Mouse (Mus musculus) neural tube, embryonic 12.5 days (tissue): ENCODE results near the gene Spag16. TPM values are rescaled to one million over a fixed set of nuclear protein-coding genes. Genes with fewer than 3 reads are reported as not detected.

Source experiments
- ATAC-seq: fragments of 200-750 bp; cut with Nextera tagmentation; 2 replicates; pipeline ENCODE4 v1.8.0; 2017; ENCODE audit warnings: low read depth, mild to moderate bottlenecking, moderate TSS enrichment, moderate library complexity; ENCODE audit not compliant: low FRiP score
- H3K27ac ChIP-seq: fragments of 300-500 bp; sonication (generic); 2 replicates; pipeline ENCODE4 v1.5.1; 2016
- H3K27me3 ChIP-seq: fragments of 300-500 bp; sonication (generic); replicated peaks from 2 replicates; pipeline ENCODE4 v1.6.1; 2016; ENCODE audit warnings: mild to moderate bottlenecking
- H3K36me3 ChIP-seq: fragments of 300-500 bp; sonication (generic); 2 replicates; pipeline ENCODE4 v1.6.1; 2016; ENCODE audit warnings: mild to moderate bottlenecking
- H3K4me1 ChIP-seq: fragments of 300-500 bp; sonication (generic); 2 replicates; pipeline ENCODE4 v1.6.1; 2016
- H3K4me2 ChIP-seq: fragments of 300-500 bp; sonication (generic); replicated peaks from 2 replicates; pipeline ENCODE4 v1.6.1; 2016; ENCODE audit warnings: mild to moderate bottlenecking
- H3K4me3 ChIP-seq: fragments of 300-500 bp; sonication (generic); 2 replicates; pipeline ENCODE4 v1.5.1; 2016
- H3K9ac ChIP-seq: fragments of 300-500 bp; sonication (generic); 2 replicates; pipeline ENCODE4 v1.6.1; 2016; ENCODE audit warnings: mild to moderate bottlenecking
- H3K9me3 ChIP-seq: fragments of 300-500 bp; sonication (generic); 2 replicates; pipeline ENCODE4 v1.6.1; 2016; ENCODE audit warnings: mild to moderate bottlenecking
- WGBS: fragments of 180-500 bp; shearing (Covaris S2); methylation state at CpG from one replicate; pipeline ENCODE4 v1.1.7; 2016; 5-methylcytosine and 5-hydroxymethylcytosine counted together
- polyA plus RNA-seq: library from polyadenylated mRNA; unstranded; fragments of >200 nt; fragmentation: Nextera tagmentation; extraction: Ambion mirVana; gene quantifications from 2 replicates; pipeline ENCODE4 v1.2.1, GENCODE M21; 2016

Spag16 gene
- polyA plus RNA-seq, 1 experiment from 2014 or later, result 1.8 TPM

- Histone ChIP-seq H3K27ac (no peak overlapping the region), H3K4me1 (no peaks in the 10 kb centered on the region), H3K9ac (no peak overlapping the region), H3K27me3 (no peaks in the 10 kb centered on the region), H3K9me3 (no peaks in the 10 kb centered on the region), H3K4me3 (no peak overlapping the region), H3K4me2 (no peak overlapping the region), H3K36me3 (no peaks in the 10 kb centered on the region)
- 22% methylated on average over 5 of the region's 5 CpGs for WGBS
- ATAC-seq, result no peak
Observed at GRCm38 (mm10) chr1:70624803-70625460, 798.2 kb downstream of the Spag16 start.

- H3K9ac ChIP-seq, result no peak overlapping the region
- ATAC-seq, result no peak
- no peak overlapping the region for H3K27ac ChIP-seq
- H3K36me3 ChIP-seq, result no peaks in the 10 kb centered on the region
- WGBS, result 94% methylated on average over 4 of the region's 4 CpGs
- H3K9me3 ChIP-seq, result no peaks in the 10 kb centered on the region
- no peak overlapping the region for H3K4me2 ChIP-seq
- no peaks in the 10 kb centered on the region for H3K27me3 ChIP-seq
- H3K4me3 ChIP-seq, result no peak overlapping the region
- H3K4me1 ChIP-seq, result no peaks in the 10 kb centered on the region
Observed at GRCm38 (mm10) chr1:70652719-70653118, 825.9 kb downstream of the Spag16 start.

- no peaks in the 10 kb centered on the region for H3K36me3 ChIP-seq
- no peak overlapping the region for H3K27ac ChIP-seq
- WGBS, result 89% methylated on average over 2 of the region's 2 CpGs
- no peaks in the 10 kb centered on the region for H3K4me1 ChIP-seq
- no peak for ATAC-seq
- no peak overlapping the region for H3K4me3 ChIP-seq
- H3K4me2 ChIP-seq, result no peak overlapping the region
- no peaks in the 10 kb centered on the region for H3K9me3 ChIP-seq
- H3K27me3 ChIP-seq, result no peaks in the 10 kb centered on the region
- no peak overlapping the region for H3K9ac ChIP-seq
Observed at GRCm38 (mm10) chr1:70692529-70692928, 865.8 kb downstream of the Spag16 start.

- no peaks in the 10 kb centered on the region for H3K36me3 ChIP-seq
Observed at GRCm38 (mm10) chr1:70700270-70700669, 873.5 kb downstream of the Spag16 start.

GRCm38 (mm10) chr1:70703934-70704333 lies 877.2 kb downstream of the Spag16 start:
- Histone ChIP-seq H3K9ac (no peak overlapping the region), H3K27me3 (no peaks in the 10 kb centered on the region), H3K27ac (no peak overlapping the region), H3K9me3 (no peaks in the 10 kb centered on the region), H3K4me3 (no peak overlapping the region), H3K36me3 (no peaks in the 10 kb centered on the region), H3K4me2 (no peak overlapping the region), H3K4me1 (no peaks in the 10 kb centered on the region)
- no peak for ATAC-seq
- WGBS, result 73% methylated on average over 3 of the region's 3 CpGs

More at GRCm38 (mm10) chr1:70700270-70700669, 873.5 kb downstream of the Spag16 start:
- Histone ChIP-seq H3K4me1 (no peaks in the 10 kb centered on the region), H3K9ac (no peak overlapping the region), H3K27me3 (no peaks in the 10 kb centered on the region), H3K4me3 (no peak overlapping the region), H3K4me2 (no peak overlapping the region), H3K27ac (no peak overlapping the region), H3K9me3 (no peaks in the 10 kb centered on the region)
- ATAC-seq, result no peak
- 84% methylated on average over 5 of the region's 5 CpGs for WGBS

- WGBS, result 84% methylated on average over 3 of the region's 3 CpGs
- Histone ChIP-seq H3K4me2 (no peak overlapping the region), H3K4me3 (no peak overlapping the region), H3K4me1 (no peaks in the 10 kb centered on the region), H3K36me3 (no peaks in the 10 kb centered on the region), H3K27me3 (no peaks in the 10 kb centered on the region), H3K27ac (no peak overlapping the region), H3K9me3 (no peaks in the 10 kb centered on the region), H3K9ac (no peak overlapping the region)
- no peak for ATAC-seq
Observed at GRCm38 (mm10) chr1:70705821-70706220, 879.1 kb downstream of the Spag16 start.

- Histone ChIP-seq H3K9ac (no peak overlapping the region), H3K27ac (no peak overlapping the region), H3K27me3 (no peaks in the 10 kb centered on the region), H3K4me2 (peak overlapping the region; percentile 52), H3K36me3 (no peaks in the 10 kb centered on the region), H3K4me1 (no peaks in the 10 kb centered on the region), H3K9me3 (no peaks in the 10 kb centered on the region), H3K4me3 (no peak overlapping the region)
- WGBS, result 62% methylated on average over 5 of the region's 5 CpGs
- no peak for ATAC-seq
Observed at GRCm38 (mm10) chr1:70725045-70725444, 898.3 kb downstream of the Spag16 start.

- H3K9ac ChIP-seq, result no peak within 1 kb of the TSS; the same call in 1 of the 2 replicates
- H3K4me1 ChIP-seq, result no peaks in the 10 kb centered on the region
- ATAC-seq, result 0 out of 2 replicates have a peak, but pooled peaks have one; percentile 63
- peak within 1 kb of the TSS; percentile 52 for H3K4me2 ChIP-seq
- no peaks in the 10 kb centered on the region for H3K27me3 ChIP-seq
- no peaks in the 10 kb centered on the region for H3K9me3 ChIP-seq
- H3K36me3 ChIP-seq, result no peaks in the 10 kb centered on the region
- H3K27ac ChIP-seq, result no peak within 1 kb of the TSS
- 9% methylated on average over 13 of the region's 13 CpGs for WGBS
- H3K4me3 ChIP-seq, result peak within 1 kb of the TSS; percentile 16; the same call in 1 of the 2 replicates
Observed at GRCm38 (mm10) chr1:70725655-70726066, 898.9 kb downstream of the Spag16 start, which contains the start of gene Vwc2l. TSS of gene Vwc2l (plus strand) at chr1:70725715.

Other genes starting within 250 kb of the Spag16 start
- gene Ikzf2, start 139.7 kb upstream of the Spag16 start, polyA plus RNA-seq, result 3.8 and 3.9 TPM in 2 replicates